Mouse (Mus musculus): Measurements from ENCODE around the gene Gsg1l2.

The Gsg1l2 gene

GRCm38 (mm10) chr11:67819604-67820003, 45.2 kb downstream of the Gsg1l2 start:
- DNase-seq (ENCODE audit: low spot score) = peak; percentile 32

DNA sequence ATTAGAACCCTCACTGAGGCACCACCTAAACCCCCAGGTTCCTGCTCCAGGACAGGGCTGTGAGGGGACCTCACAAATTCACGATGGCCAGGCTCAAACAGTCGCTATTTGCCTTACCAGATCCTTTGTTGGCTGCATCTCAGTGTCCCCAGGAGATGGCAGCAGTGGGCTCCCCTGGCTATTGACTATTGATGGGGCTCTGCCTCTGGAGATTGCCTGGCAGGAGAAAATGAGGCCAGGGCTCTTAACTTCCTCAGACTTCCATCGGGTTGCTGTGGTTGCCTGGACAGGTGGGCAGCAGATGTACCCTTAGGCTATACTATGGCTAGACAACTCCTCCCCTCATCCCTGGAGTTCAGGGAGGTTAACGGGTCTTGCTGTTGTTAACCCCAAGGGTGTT, 45.8 kb downstream of the Gsg1l2 start:
- DNase-seq (ENCODE audit: low spot score) = peak; percentile 52

- peak; percentile 61 for DNase-seq (ENCODE audit: low spot score)
These were observed 47.2 kb downstream of the Gsg1l2 start for GRCm38 (mm10) chr11:67821560-67821959.

DNA sequence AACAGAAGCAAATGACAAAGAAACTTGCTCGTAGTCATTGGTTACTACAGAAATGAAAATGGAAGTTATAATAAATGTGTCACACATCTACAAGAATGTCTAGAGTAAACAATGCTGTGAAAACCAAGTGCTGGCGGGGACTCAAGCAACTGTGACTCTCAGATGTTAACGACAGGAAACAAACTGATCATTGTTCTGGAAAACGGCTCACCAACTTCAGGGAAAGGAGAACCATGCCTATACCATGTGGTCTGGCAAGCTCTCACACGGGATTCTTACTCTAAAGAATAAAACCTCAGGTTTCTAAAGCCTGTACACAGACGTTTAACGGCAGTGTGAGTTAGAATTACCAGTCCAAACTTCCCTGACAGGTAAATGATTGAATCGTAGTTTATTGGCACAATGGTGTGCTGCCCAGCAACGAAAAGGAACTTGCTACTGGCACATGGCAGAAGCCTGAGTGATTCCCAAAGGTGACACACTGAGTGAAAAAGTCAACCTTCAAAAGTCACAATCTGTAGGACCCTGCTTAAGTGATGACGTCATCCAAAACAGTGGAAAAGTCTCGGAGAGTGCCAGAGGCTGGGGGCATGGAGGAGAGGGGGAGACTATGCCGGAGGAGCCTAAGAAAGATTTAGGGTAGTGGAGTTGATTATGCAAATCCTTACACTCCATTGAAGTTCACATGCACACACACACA, 54.1 kb downstream of the Gsg1l2 start:
- no peak for DNase-seq (ENCODE audit: low spot score)

- DNase-seq (ENCODE audit: low spot score) = no peak
These were observed 55.1 kb downstream of the Gsg1l2 start for GRCm38 (mm10) chr11:67829530-67829929.

DNA sequence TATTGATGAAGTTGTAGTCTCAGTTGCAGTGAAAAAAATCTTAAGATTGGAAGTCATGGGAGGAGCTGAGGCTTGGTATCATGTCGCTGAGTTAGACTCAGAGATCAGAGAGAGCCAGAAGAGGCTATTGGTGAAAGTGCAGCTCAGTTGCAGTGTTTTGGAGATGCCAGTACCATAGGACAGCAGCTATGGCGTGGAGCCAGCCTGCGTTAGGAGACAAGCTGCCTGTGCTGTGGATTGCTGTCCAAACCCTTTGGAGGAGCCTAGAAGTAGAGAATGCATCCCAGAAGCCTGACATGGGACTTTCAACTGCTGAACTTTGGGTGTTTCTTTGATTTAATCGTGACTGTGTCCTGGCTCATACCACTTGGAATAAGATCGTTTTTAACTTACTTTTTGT, 57.4 kb downstream of the Gsg1l2 start:
- DNase-seq (ENCODE audit: low spot score) = no peak

DNA sequence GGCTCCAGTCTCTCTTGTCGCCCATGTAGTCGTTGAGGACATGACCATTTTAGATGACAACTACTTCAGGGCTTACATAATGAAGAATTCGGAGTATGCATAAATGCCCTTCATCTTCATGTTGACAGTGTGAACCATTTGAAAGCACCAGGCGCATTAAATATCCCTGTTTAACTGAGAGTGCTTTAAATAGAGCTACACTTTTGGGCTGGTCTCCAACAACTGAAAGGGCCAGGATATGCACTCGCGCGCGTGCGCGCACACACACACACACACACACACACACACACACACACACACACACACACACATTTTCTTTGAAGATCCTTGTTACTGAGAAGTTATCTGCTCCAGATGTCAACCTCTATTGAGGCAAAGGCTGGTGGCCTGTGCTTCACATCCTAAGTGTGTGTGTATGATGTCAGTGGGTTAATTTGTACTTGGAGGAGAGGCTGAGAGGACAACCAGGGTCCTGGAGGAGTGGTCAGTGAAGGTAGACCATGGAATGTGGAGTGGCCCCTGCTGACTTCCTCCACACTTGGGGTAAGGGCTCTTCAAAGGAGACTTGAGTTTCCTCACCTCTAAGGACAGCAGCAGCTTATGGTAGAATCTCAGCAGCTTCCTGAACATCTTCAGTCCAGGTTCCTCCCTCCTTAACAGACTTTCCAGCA, 61.1 kb downstream of the Gsg1l2 start:
- no peak for DNase-seq (ENCODE audit: low spot score)
